Mouse (Mus musculus) G1E (cell line): ENCODE measurements around the gene Olfr594.

ENCODE experiments used
- CTCF ChIP-seq: IDR thresholded peaks from 2 replicates; pipeline ENCODE4 v1.5.1; 2012; ENCODE audit warnings: low read depth, low read length, inconsistent platforms, mixed read lengths
- GATA1 ChIP-seq: IDR thresholded peaks from 2 replicates; pipeline ENCODE4 v1.6.1; 2012; ENCODE audit warnings: borderline replicate concordance, low read length, inconsistent platforms, mixed read lengths
- POLR2AphosphoS5 ChIP-seq: IDR thresholded peaks from 2 replicates; pipeline ENCODE4 v1.6.1; 2012; ENCODE audit warnings: low read depth, low read length, inconsistent platforms; ENCODE audit not compliant: insufficient replicate concordance
- TAL1 ChIP-seq: conservative IDR thresholded peaks from 2 replicates; pipeline ENCODE4 v1.6.1; 2012; ENCODE audit warnings: low read depth, low read length, inconsistent platforms, mixed read lengths

DNA sequence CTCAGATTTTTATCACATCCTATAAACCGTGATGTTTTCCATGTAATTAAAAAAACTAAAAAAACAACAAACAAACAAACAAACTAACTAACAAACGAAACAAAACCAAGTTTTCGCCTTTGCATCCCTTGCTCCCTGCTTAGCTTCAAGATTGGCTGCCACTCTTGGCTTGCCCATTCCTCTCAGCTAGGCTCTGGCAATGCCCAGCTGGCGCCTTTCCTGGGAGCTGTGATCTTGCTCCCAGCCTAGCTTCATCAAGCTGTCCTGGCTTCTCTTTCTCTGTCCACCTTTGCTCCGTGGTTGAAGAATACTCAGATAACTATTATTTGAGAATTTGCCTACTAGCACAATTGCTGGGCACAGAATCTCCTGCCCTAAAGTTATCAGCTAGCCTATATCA, 47.1 kb upstream of the Olfr594 start:
- TF ChIP-seq CTCF (no peak), POLR2AphosphoS5 (no peak), GATA1 (no peak), TAL1 (no peak)
